Mouse (Mus musculus): Measurements from ENCODE around the gene 4930590J08Rik. TPM values are rescaled to one million over a fixed set of nuclear protein-coding genes. Genes with fewer than 3 reads are reported as not detected.

4930590J08Rik gene
- polyA plus RNA-seq, 2 experiments, result 0.43 to 0.87 TPM

- no peaks in the 10 kb centered on the region for H3K9me3 ChIP-seq (ENCODE audit: control insufficient read depth, low read length)
- no peak overlapping the region for H3K4me3 ChIP-seq (replicated peaks; ENCODE audit: low read length)
- H3K36me3 ChIP-seq (ENCODE audit: control insufficient read depth, insufficient read depth, low read length), result peaks cover 80% of the 10 kb centered on the region
- no peak for TF ChIP-seq POLR2A (IDR thresholded peaks at IDR 0.05; ENCODE audit: borderline replicate concordance, extremely low read depth, insufficient read depth, insufficient read length)
- H3K4me2 ChIP-seq (replicated peaks; ENCODE audit: low read depth, low read length, severe bottlenecking), result no peak overlapping the region
- no peak for DNase-seq (ENCODE audit: low spot score)
- no peaks in the 10 kb centered on the region for H3K27me3 ChIP-seq (ENCODE audit: control insufficient read depth, insufficient read depth, low read length)
- no peak for ATAC-seq (ENCODE audit: low FRiP score, low read depth)
- H3K4me1 ChIP-seq (ENCODE audit: control insufficient read depth, insufficient read depth, low read length), result no peaks in the 10 kb centered on the region
- 93% methylated on average over 2 of the region's 2 CpGs for whole genome bisulfite sequencing
- no peak overlapping the region for H3K27ac ChIP-seq (replicated peaks; ENCODE audit: low read depth, low read length)
- no peak overlapping the region for H3K9ac ChIP-seq (ENCODE audit: low read depth, low read length, severe bottlenecking)
Measured at GRCm38 (mm10) chr6:91891776-91892175, 10.8 kb upstream of the 4930590J08Rik start.

GRCm38 (mm10) chr6:91896783-91897182 lies 5.8 kb upstream of the 4930590J08Rik start:
- H3K4me2 ChIP-seq (replicated peaks; ENCODE audit: low read depth, low read length, severe bottlenecking), result no peak overlapping the region
- H3K4me3 ChIP-seq (replicated peaks; ENCODE audit: low read length), result no peak overlapping the region
- ATAC-seq (ENCODE audit: low FRiP score, low read depth), result no peak
- 98% methylated on average over 3 of the region's 3 CpGs for WGBS
- no peak overlapping the region for H3K27ac ChIP-seq (replicated peaks; ENCODE audit: low read depth, low read length)
- no peaks in the 10 kb centered on the region for H3K4me1 ChIP-seq (ENCODE audit: control insufficient read depth, insufficient read depth, low read length)
- H3K36me3 ChIP-seq (ENCODE audit: control insufficient read depth, insufficient read depth, low read length), result peaks cover 79% of the 10 kb centered on the region
- H3K9me3 ChIP-seq (ENCODE audit: control insufficient read depth, low read length), result no peaks in the 10 kb centered on the region
- DNase-seq (ENCODE audit: low spot score), result no peak
- H3K9ac ChIP-seq (ENCODE audit: low read depth, low read length, severe bottlenecking), result no peak overlapping the region
- H3K27me3 ChIP-seq (ENCODE audit: control insufficient read depth, insufficient read depth, low read length), result no peaks in the 10 kb centered on the region
- no peak for TF ChIP-seq POLR2A (IDR thresholded peaks at IDR 0.05; ENCODE audit: borderline replicate concordance, extremely low read depth, insufficient read depth, insufficient read length)

- H3K4me1 ChIP-seq (ENCODE audit: control insufficient read depth, insufficient read depth, low read length), result no peaks in the 10 kb centered on the region
- no peak overlapping the region for H3K4me2 ChIP-seq (replicated peaks; ENCODE audit: low read depth, low read length, severe bottlenecking)
- no peak for TF ChIP-seq POLR2A (IDR thresholded peaks at IDR 0.05; ENCODE audit: borderline replicate concordance, extremely low read depth, insufficient read depth, insufficient read length)
- peaks cover 43% of the 10 kb centered on the region for H3K36me3 ChIP-seq (ENCODE audit: control insufficient read depth, insufficient read depth, low read length)
- H3K9me3 ChIP-seq (ENCODE audit: control insufficient read depth, low read length), result no peaks in the 10 kb centered on the region
- H3K4me3 ChIP-seq (replicated peaks; ENCODE audit: low read length), result no peak overlapping the region
- 30% methylated on average over 5 of the region's 5 CpGs for WGBS
- H3K27ac ChIP-seq (replicated peaks; ENCODE audit: low read depth, low read length), result no peak overlapping the region
- no peaks in the 10 kb centered on the region for H3K27me3 ChIP-seq (ENCODE audit: control insufficient read depth, insufficient read depth, low read length)
- DNase-seq (ENCODE audit: low spot score), result peak; percentile 86
- ATAC-seq (ENCODE audit: low FRiP score, low read depth), result peak; percentile 41; the same call in 1 of the 2 replicates
- no peak overlapping the region for H3K9ac ChIP-seq (ENCODE audit: low read depth, low read length, severe bottlenecking)
Measured at GRCm38 (mm10) chr6:91901505-91901904, 1.1 kb upstream of the 4930590J08Rik start.

- H3K4me3 ChIP-seq (replicated peaks; ENCODE audit: low read length), result no peak overlapping the region
- no peaks in the 10 kb centered on the region for H3K4me1 ChIP-seq (ENCODE audit: control insufficient read depth, insufficient read depth, low read length)
- H3K9me3 ChIP-seq (ENCODE audit: control insufficient read depth, low read length), result no peaks in the 10 kb centered on the region
- no peaks in the 10 kb centered on the region for H3K27me3 ChIP-seq (ENCODE audit: control insufficient read depth, insufficient read depth, low read length)
- no peak overlapping the region for H3K27ac ChIP-seq (replicated peaks; ENCODE audit: low read depth, low read length)
- 88% methylated on average over 10 of the region's 10 CpGs for WGBS
- no peak for TF ChIP-seq POLR2A (IDR thresholded peaks at IDR 0.05; ENCODE audit: borderline replicate concordance, extremely low read depth, insufficient read depth, insufficient read length)
- no peak overlapping the region for H3K4me2 ChIP-seq (replicated peaks; ENCODE audit: low read depth, low read length, severe bottlenecking)
- no peak for DNase-seq (ENCODE audit: low spot score)
- no peak for ATAC-seq (ENCODE audit: low FRiP score, low read depth)
- H3K9ac ChIP-seq (ENCODE audit: low read depth, low read length, severe bottlenecking), result no peak overlapping the region
- H3K36me3 ChIP-seq (ENCODE audit: control insufficient read depth, insufficient read depth, low read length), result no peaks in the 10 kb centered on the region
Measured at GRCm38 (mm10) chr6:91914011-91914410, 11.4 kb downstream of the 4930590J08Rik start.

DNA sequence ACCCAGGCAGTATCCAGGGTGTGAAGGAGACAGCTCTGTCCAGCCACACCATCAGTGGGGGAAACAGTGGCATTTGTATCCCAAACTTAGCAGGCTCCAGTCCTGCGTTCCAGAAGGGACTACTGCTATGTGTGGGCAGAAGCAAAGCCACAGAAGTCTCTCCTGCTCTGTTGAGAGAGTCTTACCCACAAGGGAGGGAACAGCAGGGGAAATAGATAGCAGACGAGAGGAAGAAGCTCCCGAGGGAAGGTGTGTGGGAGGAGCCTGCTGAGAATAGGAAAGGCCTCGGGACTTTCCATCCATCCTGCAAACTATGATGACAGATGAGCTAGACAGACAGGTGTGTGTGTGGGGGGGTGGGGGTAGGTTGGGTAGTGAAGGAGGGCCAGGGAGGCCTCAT lies 14.7 kb downstream of the 4930590J08Rik start:
- Histone ChIP-seq H3K9me3 (ENCODE audit: control insufficient read depth, low read length) (no peaks in the 10 kb centered on the region), H3K4me3 (replicated peaks; ENCODE audit: low read length) (no peak overlapping the region), H3K27me3 (ENCODE audit: control insufficient read depth, insufficient read depth, low read length) (no peaks in the 10 kb centered on the region), H3K4me2 (replicated peaks; ENCODE audit: low read depth, low read length, severe bottlenecking) (no peak overlapping the region), H3K9ac (ENCODE audit: low read depth, low read length, severe bottlenecking) (no peak overlapping the region), H3K27ac (replicated peaks; ENCODE audit: low read depth, low read length) (no peak overlapping the region), H3K36me3 (ENCODE audit: control insufficient read depth, insufficient read depth, low read length) (no peaks in the 10 kb centered on the region), H3K4me1 (ENCODE audit: control insufficient read depth, insufficient read depth, low read length) (no peaks in the 10 kb centered on the region)
- 61% methylated on average over 4 of the region's 4 CpGs for WGBS
- ATAC-seq (ENCODE audit: low FRiP score, low read depth) (no peak), DNase-seq (ENCODE audit: low spot score) (no peak)
- TF ChIP-seq POLR2A (IDR thresholded peaks at IDR 0.05; ENCODE audit: borderline replicate concordance, extremely low read depth, insufficient read depth, insufficient read length), result no peak

GRCm38 (mm10) chr6:91917716-91918115 lies 15.1 kb downstream of the 4930590J08Rik start:
- H3K4me2 ChIP-seq (replicated peaks; ENCODE audit: low read depth, low read length, severe bottlenecking), result no peak overlapping the region
- 87% methylated on average over 11 of the region's 11 CpGs for WGBS

More at GRCm38 (mm10) chr6:91917716-91918115, 15.1 kb downstream of the 4930590J08Rik start:
- ATAC-seq (ENCODE audit: low FRiP score, low read depth) (no peak), DNase-seq (ENCODE audit: low spot score) (no peak)
- no peak overlapping the region for H3K4me3 ChIP-seq (replicated peaks; ENCODE audit: low read length)
- TF ChIP-seq POLR2A (IDR thresholded peaks at IDR 0.05; ENCODE audit: borderline replicate concordance, extremely low read depth, insufficient read depth, insufficient read length), result no peak
- H3K9me3 ChIP-seq (ENCODE audit: control insufficient read depth, low read length), result no peaks in the 10 kb centered on the region
- no peaks in the 10 kb centered on the region for H3K36me3 ChIP-seq (ENCODE audit: control insufficient read depth, insufficient read depth, low read length)
- no peak overlapping the region for H3K9ac ChIP-seq (ENCODE audit: low read depth, low read length, severe bottlenecking)
- H3K27ac ChIP-seq (replicated peaks; ENCODE audit: low read depth, low read length), result no peak overlapping the region
- no peaks in the 10 kb centered on the region for H3K4me1 ChIP-seq (ENCODE audit: control insufficient read depth, insufficient read depth, low read length)
- H3K27me3 ChIP-seq (ENCODE audit: control insufficient read depth, insufficient read depth, low read length), result no peaks in the 10 kb centered on the region
